Mouse (Mus musculus) C2C12 (cell line): ENCODE measurements around the gene Rbm34.

Experiments used
- CEBPB ChIP-seq: IDR thresholded peaks from one replicate; pipeline ENCODE4 v1.6.1; 2011; ENCODE audit warnings: low read depth, mild to moderate bottlenecking, control low read depth, moderate library complexity
- CTCF ChIP-seq: IDR thresholded peaks from one replicate; pipeline ENCODE4 v1.5.1; 2011; ENCODE audit not compliant: control insufficient read depth, insufficient read depth, insufficient read length
- MAX ChIP-seq: IDR thresholded peaks from one replicate; pipeline ENCODE4 v1.6.1; 2011; ENCODE audit warnings: mild to moderate bottlenecking, control low read depth
- MYOG ChIP-seq: IDR thresholded peaks from one replicate; pipeline ENCODE4 v1.6.1; 2011; ENCODE audit not compliant: control insufficient read depth, insufficient read length; ENCODE audit errors: extremely low read depth

GRCm38 (mm10) chr8:126908805-126909204 is 62.1 kb downstream of the Rbm34 start:
- TF ChIP-seq CTCF (no peak), MYOG (no peak), MAX (no peak), CEBPB (no peak)
